Mouse (Mus musculus) gonadal fat pad, adult 2 months (tissue): ENCODE measurements around the gene Wdr37. TPM values are rescaled to one million over a fixed set of nuclear protein-coding genes. Genes with fewer than 3 reads are reported as not detected.

Experiments used
- DNase-seq: peaks from one replicate; pipeline ENCODE4 v3.0.0-alpha.2; 2012; ENCODE audit warnings: low read depth
- polyA plus RNA-seq: library from polyadenylated mRNA; depleted of rRNA; stranded (reverse); fragments of >200 nt; gene quantifications from 2 replicates; pipeline ENCODE4 v1.2.3, GENCODE M21; 2012

Gene Wdr37
- polyA plus RNA-seq, 1 experiment: 14.8 TPM

- DNase-seq: no peak
Measured at GRCm38 (mm10) chr13:8840941-8841340, 30.8 kb downstream of the Wdr37 start.

DNA sequence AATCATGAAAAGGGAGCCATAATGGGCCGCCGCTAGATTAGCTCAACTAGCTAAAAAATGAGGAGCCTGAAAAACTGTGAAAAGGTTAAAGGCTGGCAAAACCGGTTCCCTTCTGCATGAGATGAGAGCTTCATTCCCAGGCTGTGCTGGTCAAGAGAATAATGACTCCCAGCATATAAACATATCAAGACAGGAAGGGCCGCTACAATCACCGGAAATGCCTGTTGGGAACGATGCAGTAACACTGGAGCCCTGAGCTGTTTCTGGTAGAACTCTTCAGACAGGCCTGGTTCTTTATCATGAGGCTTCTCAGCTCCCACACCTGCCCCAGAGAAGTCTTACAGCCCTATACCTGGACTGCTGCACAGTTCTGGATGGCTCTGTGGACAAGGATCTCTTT lies 31.8 kb downstream of the Wdr37 start:
- DNase-seq: no peak

GRCm38 (mm10) chr13:8839111-8839510 lies 32.6 kb downstream of the Wdr37 start:
- DNase-seq: no peak

GRCm38 (mm10) chr13:8838394-8838793 lies 33.3 kb downstream of the Wdr37 start:
- DNase-seq: no peak

GRCm38 (mm10) chr13:8834573-8834972 lies 37.1 kb downstream of the Wdr37 start:
- DNase-seq: no peak

- DNase-seq: no peak
Measured at GRCm38 (mm10) chr13:8831546-8832251, 40.0 kb downstream of the Wdr37 start.

- no peak for DNase-seq
Measured at GRCm38 (mm10) chr13:8830696-8831095, 41.0 kb downstream of the Wdr37 start.

DNA sequence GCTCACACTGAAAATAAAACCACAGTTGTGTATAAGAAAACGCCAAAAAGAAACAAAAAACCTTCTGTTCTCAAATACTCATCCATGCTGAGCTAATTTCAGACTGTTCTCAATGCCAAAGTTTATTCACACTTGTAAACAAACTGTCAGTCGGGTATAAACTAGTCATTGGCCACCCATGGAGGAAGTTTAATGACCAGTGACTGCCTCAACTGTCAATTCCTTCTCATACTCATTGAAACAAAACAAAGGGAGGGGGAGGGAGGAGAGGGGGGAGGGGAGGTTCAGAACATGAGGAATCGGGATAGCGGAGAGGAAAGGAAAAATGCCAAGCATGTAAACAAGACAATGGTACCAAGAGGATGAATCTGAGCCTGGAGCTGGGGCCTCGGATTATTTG lies 41.9 kb downstream of the Wdr37 start:
- no peak for DNase-seq

DNA sequence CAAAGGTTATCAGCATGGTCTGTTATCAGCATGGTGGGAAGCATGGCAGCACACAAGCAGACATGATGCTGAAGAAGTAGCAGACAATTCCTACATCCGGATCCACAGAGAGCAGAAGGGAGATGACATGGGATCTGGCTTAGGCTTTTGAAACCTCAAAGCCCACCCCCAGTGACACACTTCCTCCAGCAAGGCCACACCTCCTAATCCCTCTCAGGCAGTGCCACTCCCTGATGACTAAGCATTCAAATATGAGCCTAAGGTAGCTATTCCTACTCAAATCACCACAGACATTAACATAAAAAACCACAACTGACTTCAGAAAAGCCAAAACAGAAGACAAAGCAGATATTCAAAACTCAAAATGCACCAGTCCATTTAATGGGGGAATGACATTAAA lies 42.8 kb downstream of the Wdr37 start:
- no peak for DNase-seq

GRCm38 (mm10) chr13:8823546-8823945 lies 48.2 kb downstream of the Wdr37 start:
- DNase-seq: no peak

DNA sequence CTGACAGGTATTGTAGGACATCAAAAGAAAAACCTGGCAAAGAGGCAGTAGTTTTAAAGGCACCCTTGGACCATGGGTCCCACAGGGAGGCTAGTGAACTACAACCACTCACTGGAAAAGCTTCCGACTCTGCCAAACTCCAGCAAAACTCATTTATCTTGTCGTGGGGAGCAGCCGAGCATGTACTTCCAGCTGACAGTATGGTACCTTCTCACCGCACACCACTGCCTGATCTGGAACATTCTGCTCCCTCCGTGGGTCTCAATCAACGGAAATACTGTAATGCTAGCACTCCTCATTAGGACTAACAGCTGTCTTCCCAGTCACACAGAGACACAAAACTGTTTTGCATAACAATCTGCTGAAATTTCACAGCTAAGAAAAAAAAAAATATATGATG lies 48.6 kb downstream of the Wdr37 start:
- no peak for DNase-seq

GRCm38 (mm10) chr13:8822201-8822600 lies 49.5 kb downstream of the Wdr37 start:
- peak; percentile 14 for DNase-seq

- DNase-seq: no peak
Measured at GRCm38 (mm10) chr13:8805931-8806330, 65.8 kb downstream of the Wdr37 start.

DNA sequence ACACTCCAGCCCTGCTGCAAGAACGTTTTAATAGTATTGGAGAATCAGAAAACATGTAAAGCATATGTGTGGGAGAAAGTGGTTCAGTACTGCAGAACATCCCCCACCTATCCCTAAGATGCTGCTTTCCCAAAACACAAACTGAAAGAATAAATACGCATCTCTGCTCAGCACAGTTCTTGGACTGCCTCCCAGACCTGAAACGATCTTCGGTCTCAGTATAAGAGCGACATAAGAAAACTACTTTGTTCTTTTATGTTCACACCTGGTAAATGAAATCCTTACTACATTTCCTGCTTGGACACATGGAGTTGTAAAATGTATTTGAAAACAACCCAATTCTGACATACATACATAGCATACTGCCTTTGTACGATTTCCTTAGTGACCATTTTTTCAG lies 71.1 kb downstream of the Wdr37 start:
- DNase-seq: no peak

GRCm38 (mm10) chr13:8793217-8793616 lies 78.5 kb downstream of the Wdr37 start:
- DNase-seq: no peak

DNA sequence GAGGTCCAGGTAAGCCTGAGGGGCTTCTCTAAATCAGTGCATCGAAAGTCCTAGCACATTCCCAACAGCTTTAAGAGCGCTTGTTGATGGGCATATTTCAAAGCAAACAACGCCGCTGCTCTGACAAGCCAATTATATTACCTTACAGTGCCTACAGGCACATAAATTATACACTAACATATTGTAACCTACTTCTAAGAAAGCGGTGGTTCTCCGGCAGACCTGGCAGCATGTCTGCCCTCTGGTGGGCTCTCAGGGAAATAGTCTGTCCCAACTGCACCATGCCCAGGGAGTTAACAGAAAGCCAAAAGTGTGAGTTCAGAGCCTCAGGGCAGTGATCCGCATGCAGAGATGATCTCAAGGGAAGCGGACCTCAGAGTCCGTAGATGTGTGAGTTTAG lies 86.5 kb downstream of the Wdr37 start:
- no peak for DNase-seq

DNA sequence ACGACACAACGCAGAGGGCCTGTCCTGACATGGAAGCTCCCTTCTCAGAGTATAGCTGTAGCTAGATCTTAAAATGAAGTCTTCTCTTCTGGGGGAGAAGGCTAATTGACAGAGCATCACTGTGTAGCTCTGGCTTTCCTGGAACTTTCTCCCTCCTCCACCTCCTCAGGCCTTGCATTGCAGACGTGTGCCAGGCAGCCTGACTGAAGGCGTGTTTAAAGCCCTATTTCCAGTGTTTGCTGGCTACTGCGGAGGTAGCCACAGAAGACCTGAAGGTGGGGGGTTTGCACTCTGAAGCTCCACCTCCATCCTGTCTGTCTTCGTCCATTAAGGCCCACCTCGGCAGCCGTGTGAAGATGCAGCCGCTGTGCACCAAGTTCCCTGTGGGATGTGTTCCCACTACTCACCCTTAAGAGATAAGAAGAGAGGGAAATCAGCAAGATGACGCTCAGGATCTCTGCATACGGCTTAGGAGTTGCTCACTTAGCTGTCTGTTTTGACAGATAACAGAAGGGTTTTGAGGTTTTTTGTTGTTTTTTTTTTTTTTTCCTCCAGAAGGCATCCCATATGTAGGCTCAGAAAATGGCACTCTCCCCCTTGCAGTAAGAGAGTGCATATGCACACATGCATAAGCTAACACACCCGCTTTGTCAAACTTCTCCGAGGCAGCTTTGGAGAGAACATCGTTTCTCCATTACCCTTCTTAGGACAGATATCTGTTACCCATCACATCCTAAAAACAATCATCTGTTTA lies 87.2 kb downstream of the Wdr37 start:
- no peak for DNase-seq

GRCm38 (mm10) chr13:8783686-8784307 lies 87.9 kb downstream of the Wdr37 start:
- DNase-seq: no peak

GRCm38 (mm10) chr13:8782636-8783035 lies 89.1 kb downstream of the Wdr37 start:
- DNase-seq: no peak

GRCm38 (mm10) chr13:8780441-8780840 lies 91.3 kb downstream of the Wdr37 start:
- no peak for DNase-seq

DNA sequence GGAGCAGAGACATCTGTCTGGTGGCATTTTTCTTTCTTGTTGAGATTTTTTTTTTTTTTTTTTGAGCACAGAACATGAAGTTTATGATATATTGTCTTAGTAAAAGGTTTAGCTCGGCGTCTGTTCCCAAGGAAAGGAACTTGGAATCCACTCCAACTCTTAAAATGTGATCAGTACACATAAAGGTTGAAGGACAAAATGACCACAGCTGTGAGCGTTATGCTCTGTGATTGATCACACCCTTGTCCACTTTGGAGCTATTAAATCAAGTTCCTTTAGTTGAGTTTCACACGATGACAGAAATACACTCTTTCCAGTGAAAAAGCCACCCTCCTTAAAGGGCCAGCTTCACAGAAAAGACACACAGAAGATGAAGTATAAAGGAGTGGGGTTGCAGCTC lies 101.1 kb downstream of the Wdr37 start:
- no peak for DNase-seq

GRCm38 (mm10) chr13:8769654-8770227 lies 102.0 kb downstream of the Wdr37 start:
- no peak for DNase-seq

DNA sequence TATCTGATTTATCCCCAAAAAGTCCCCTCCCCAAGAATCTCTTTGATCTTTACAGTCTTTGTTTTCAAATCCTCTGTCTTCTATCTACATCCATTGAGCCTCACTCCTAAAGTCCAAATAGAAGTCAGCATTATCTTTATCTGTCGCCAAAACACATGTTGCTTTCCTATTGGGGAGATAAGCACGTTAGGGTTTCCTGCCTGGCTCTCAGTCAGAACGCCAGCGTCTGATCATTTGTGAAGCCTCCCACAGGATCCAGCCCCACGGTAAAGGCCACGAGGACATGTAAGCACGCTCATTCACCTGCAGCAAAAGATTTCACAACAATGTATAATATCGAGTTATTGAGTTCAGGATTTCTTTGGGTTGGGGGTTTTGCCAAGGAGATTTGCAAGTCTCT lies 110.8 kb downstream of the Wdr37 start:
- no peak for DNase-seq
